Mouse (Mus musculus): ENCODE results near the gene Plvap.
"Not testable (repeated sequence)": the region's sequence is repeated elsewhere in the genome, so short reads cannot be mapped to it uniquely, and the experiment has no call there.

Plvap gene

GRCm38 (mm10) chr8:71525226-71526050 is 13.9 kb upstream of the Plvap start, which contains the start of gene Ccdc194:
TSS of gene Ccdc194 (minus strand) at chr8:71525711.
- DNase-seq, result no peak

- DNase-seq, result peak; percentile 89
These were observed 10.1 kb upstream of the Plvap start for GRCm38 (mm10) chr8:71521634-71522033.

- not testable (repeated sequence) for DNase-seq
These were observed 7.7 kb upstream of the Plvap start for GRCm38 (mm10) chr8:71519037-71519825.

- DNase-seq, result peak; percentile 64
These were observed 5.2 kb upstream of the Plvap start for GRCm38 (mm10) chr8:71516786-71517185.

DNA sequence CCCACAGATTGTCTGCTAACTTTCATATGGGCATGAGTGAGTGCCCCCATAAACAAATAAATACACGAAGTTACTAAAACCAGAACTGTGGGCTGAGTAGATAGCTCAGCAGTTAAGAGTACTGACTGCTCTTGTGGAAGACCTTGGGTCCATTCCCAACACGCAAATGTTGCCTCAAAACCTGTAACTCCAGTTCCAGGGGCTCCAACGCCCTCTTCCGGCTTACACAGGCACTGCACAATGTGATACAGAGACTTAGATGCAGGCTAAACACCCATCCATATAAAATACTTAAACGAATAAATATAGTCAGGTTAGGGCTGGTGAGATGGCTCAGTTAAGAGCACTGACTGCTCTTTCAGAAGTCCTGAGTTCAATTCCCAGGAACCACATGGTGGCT is 3.5 kb upstream of the Plvap start:
- DNase-seq, result no peak

- DNase-seq, result no peak
These were observed 1.6 kb upstream of the Plvap start for GRCm38 (mm10) chr8:71513018-71513754.

DNA sequence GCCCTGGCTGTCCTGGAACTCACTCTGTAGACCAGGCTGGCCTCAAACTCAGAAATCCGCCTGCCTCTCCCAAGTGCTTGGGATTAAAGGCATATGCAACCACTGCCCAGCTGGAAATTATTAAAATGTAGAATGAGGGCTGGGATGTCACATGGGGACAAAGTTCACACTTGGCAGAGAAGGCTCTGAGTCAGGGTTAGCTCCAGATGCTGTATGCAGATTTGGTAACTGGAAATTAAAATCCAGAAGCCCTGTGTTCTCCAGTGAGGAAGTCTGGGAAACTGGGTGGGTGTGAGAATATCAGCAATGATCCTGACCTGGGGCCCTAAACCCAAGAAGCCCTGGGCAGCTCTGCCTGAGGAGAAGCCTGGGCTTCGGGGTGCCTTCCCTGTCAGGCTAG is 2.2 kb downstream of the Plvap start:
- DNase-seq, result no peak

- peak; percentile 61 for DNase-seq
These were observed 3.9 kb downstream of the Plvap start for GRCm38 (mm10) chr8:71507589-71508104.

DNA sequence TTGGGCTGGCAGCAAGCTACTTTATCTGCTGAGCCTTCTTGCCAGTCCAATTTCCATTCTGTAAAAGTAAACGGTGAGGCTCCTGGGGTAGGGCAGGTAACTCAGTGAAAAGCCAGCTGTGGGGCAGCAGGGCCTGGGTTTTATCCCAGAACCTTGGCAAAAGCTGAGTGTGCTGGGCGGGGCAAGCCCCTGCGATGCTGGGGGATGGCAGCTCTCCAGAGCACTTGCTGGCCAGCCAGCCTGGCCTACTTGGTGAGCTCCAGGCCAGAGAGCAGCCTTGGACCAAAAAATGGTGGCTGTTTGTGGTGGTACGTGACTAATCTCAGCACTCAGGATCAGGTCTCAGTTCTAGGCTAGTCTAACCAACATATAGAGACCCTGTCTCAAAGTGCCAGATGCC is 5.6 kb downstream of the Plvap start:
- no peak for DNase-seq

DNA sequence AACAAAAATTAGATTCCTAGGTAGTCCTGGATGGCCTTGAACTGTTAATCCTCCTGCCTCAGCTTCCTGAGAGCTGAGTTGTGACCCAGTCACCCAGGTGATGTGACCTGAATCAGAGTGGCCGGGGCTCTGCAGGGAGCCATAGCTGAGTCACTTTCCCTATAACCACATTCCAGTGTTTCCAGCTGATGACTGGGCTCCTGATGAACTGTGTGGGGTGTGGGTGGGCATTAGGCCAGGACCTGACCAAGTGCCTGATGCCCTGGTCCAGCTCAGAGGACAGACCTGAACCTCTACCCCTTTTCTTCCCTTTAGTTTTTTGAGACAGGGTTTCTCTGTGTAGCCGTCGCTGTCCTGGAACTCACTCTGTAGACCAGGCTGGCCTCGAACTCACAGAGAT is 6.2 kb downstream of the Plvap start:
- DNase-seq, result no peak

DNA sequence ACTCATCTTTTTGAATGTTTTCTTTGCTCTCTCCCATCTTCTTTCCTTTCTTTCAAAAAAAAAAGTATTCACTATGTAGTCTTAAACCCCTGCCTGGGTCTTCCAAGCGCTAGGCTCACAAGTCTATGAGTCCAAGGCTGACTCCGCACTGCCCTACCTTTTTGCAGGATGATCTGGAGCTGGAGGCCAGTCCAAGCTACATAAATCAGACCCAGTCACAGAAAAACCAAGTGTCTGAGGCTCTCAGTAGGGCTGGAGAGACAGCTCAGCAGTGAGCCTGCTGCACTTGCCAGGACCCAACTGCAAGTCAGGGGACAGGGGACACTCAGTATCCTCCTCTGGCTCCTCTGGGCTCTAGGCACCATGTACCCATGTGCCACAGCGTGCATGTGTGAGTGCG is 7.2 kb downstream of the Plvap start:
- DNase-seq, result no peak

DNA sequence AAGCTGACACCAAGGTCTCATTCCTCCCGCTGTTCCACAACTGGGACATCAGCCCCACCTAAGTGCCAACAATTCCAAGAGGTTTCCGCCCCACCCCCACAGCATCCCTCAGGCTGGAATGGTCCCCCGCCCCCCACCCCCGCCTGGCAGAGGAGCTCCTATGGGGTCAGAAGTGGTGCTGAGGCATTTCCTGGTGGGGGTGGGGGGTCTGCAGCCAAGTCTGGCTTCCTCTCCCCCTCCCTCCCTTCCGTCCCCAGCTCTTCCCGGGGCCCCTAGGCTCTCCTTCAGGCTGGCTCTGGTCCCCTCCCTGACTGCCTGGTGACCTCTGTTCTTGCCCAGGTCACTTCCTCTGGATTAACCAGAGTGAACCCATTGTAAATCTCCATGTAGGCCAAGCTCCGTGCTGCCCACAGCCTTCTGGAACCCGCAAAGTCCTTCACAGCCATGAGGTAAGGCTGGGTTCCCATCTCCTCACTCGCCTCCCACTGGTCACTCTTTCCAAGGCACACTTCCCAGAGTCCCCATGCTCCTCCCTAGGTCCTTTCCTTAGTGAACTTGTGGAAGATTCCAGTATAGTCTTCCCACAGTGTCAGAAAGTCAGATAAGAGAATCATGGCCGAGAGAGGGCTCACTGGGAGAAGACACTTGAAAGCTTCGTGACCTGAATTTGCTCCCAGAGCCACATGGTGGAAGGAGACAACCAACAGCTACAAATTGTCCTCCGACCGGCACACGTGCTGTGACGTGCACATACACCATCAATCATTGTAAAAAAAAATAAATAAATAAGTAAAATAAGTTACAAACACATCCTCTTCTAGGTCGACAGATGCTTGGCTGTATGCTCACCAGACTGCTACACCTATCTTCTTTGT is 12.5 kb downstream of the Plvap start:
- peak; percentile 67 for DNase-seq

- DNase-seq, result peak; percentile 78
These were observed 13.6 kb downstream of the Plvap start for GRCm38 (mm10) chr8:71497881-71498501.

GRCm38 (mm10) chr8:71497077-71497645 is 14.4 kb downstream of the Plvap start:
- DNase-seq, result no peak

GRCm38 (mm10) chr8:71496481-71496880 is 15.1 kb downstream of the Plvap start:
- peak; percentile 91 for DNase-seq

DNA sequence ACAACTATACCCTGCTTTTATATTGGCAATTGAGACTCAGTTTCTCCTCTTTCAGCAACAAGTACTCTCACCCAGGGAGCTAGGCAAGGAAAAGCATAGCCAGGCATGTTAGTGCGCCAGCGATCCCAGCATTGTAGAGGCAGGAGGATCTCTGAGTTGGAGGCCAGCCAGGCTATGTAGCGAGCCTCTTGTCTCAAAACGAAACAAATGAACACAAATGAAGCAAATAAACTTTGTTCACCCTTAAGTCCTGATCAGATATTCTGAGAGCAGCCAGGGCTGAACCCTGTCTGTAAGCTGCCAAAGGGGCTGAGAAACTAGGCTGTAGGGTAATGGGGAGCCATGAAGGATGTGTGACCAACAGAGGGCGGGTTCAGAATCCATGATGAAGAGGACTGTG is 15.7 kb downstream of the Plvap start:
- DNase-seq, result no peak

- peak; percentile 81 for DNase-seq
These were observed 16.5 kb downstream of the Plvap start for GRCm38 (mm10) chr8:71495039-71495438.

- DNase-seq, result peak; percentile 89
These were observed 23.1 kb downstream of the Plvap start for GRCm38 (mm10) chr8:71488454-71488853.

DNA sequence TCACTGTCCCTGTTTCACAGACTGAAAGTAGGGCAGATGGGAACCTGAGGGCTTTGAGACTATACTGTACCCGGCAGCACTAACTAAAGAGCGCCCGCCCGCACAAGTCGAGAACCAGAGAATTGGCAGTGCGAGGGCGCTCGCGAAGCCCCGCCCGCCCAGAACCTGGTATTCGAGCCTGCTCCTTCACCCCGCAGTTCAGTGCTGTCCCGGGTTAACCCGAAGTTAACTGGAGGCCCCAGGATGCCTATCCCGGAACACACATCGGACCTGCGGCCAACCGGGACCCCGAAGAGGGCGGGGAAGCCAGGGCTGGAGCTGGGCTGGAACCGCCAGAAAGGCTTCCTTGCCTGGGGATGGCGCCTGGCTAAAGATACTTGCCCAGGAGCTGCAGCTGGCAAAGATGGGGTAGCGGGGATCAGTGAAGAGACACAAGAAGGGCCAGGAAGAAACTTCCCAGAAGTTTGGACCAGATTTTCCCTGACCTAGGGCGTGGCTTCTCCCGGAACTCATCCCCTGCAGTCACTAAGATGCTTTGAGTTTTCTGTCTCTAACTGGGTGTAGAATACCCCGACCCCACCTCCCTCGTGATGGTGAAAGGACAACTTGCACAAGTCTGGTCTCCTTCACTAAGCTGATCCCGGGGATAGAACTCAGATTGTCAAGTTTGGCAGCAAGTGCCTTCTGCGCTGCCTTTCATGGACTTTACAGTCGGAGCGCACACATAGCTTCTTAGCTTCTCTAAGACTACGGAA is 23.7 kb downstream of the Plvap start, which contains the start of gene Gtpbp3:
TSS of gene Gtpbp3 (plus strand) at position 413 of the 755 bp plus-strand sequence.
- DNase-seq, result peak; percentile 87

DNA sequence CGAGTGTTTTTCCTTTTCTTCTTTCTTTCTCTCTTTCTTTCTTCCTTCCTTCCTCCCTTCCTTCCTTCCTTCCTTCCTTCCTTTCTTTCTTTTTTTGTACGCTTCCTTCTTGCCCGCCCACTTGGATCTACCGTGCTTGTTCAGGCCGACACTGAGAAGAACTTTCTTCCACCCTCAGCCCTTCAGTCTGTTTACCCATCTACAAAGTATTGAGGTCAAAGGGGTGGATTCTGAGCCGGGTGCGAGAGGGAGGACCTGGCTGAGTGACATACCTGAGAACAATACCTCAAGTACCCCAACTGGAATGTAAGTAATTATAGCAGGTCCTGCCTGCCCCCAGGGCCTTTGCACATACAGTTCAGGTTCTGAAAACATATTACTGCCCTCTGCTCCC is 25.4 kb downstream of the Plvap start:
- no peak for DNase-seq

All from kidney, adult 11 months (tissue).